Mouse (Mus musculus): ENCODE measurements around the gene Msantd1.

GRCm38 (mm10) chr5:34931091-34931490 is 23.3 kb downstream of the Msantd1 start:
- TF ChIP-seq CTCF (IDR thresholded peaks at IDR 0.05; ENCODE audit: control insufficient read depth, insufficient read depth, insufficient replicate concordance, low read depth, low read length) (no peak), POLR2A (IDR thresholded peaks at IDR 0.05; ENCODE audit: control insufficient read depth, low read depth, low read length) (no peak)
